Mouse (Mus musculus) limb, embryonic 13.5 days (tissue): Measurements from ENCODE around the gene Lemd2. TPM values are rescaled to one million over a fixed set of nuclear protein-coding genes. Genes with fewer than 3 reads are reported as not detected.
A peak's percentile ranks its signal among the peaks of the same experiment; 100 is the strongest.

Source experiments
- ATAC-seq: fragments of 200-750 bp; cut with Nextera tagmentation; 2 replicates; pipeline ENCODE4 v1.8.0; 2017; ENCODE audit warnings: low read depth, moderate number of reproducible peaks, moderate TSS enrichment; ENCODE audit not compliant: low FRiP score
- H3K27ac ChIP-seq: fragments of 300-500 bp; sonication (generic); 2 replicates; pipeline ENCODE4 v1.5.1; 2015; ENCODE audit warnings: inconsistent platforms, mild to moderate bottlenecking, moderate library complexity
- H3K27me3 ChIP-seq: fragments of 300-500 bp; sonication (generic); 2 replicates; pipeline ENCODE4 v1.6.1; 2015; ENCODE audit warnings: mild to moderate bottlenecking, inconsistent platforms
- H3K36me3 ChIP-seq: fragments of 300-500 bp; sonication (generic); 2 replicates; pipeline ENCODE4 v1.6.1; 2015; ENCODE audit warnings: inconsistent platforms, mild to moderate bottlenecking, moderate library complexity
- H3K4me1 ChIP-seq: fragments of 300-500 bp; sonication (generic); 2 replicates; pipeline ENCODE4 v1.6.1; 2015; ENCODE audit warnings: inconsistent platforms
- H3K4me2 ChIP-seq: fragments of 300-500 bp; sonication (generic); replicated peaks from 2 replicates; pipeline ENCODE4 v1.6.1; 2015; ENCODE audit warnings: inconsistent platforms, mild to moderate bottlenecking, moderate library complexity
- H3K4me3 ChIP-seq: fragments of 300-500 bp; sonication (generic); 2 replicates; pipeline ENCODE4 v1.5.1; 2015; ENCODE audit warnings: moderate library complexity, mild to moderate bottlenecking, inconsistent platforms
- H3K9ac ChIP-seq: fragments of 300-500 bp; sonication (generic); 2 replicates; pipeline ENCODE4 v1.6.1; 2015; ENCODE audit warnings: mild to moderate bottlenecking, inconsistent platforms
- H3K9me3 ChIP-seq: fragments of 300-500 bp; sonication (generic); 2 replicates; pipeline ENCODE4 v1.6.1; 2016; ENCODE audit warnings: inconsistent platforms
- WGBS: fragments of 180-500 bp; shearing (Covaris S2); methylation state at CpG from one replicate; pipeline ENCODE4 v1.1.7; 2015; 5-methylcytosine and 5-hydroxymethylcytosine counted together
- polyA plus RNA-seq: library from polyadenylated mRNA; unstranded; fragments of >200 nt; fragmentation: Nextera tagmentation; extraction: Ambion mirVana; gene quantifications from 2 replicates; pipeline ENCODE4 v1.2.1, GENCODE M21; 2015

Lemd2 gene
- polyA plus RNA-seq: 18.6 and 18.8 TPM in 2 replicates

GRCm38 (mm10) chr17:27204075-27204909 lies at the start of gene Lemd2:
Gene Lemd2, minus strand, starts transcription at chr17:27204469.
- Histone ChIP-seq H3K36me3 (peaks cover 32% of the 10 kb centered on the region), H3K4me1 (peaks cover 61% of the 10 kb centered on the region), H3K9ac (peak within 1 kb of the TSS; percentile 98), H3K4me3 (peak within 1 kb of the TSS; percentile 95), H3K9me3 (no peaks in the 10 kb centered on the region), H3K27me3 (no peaks in the 10 kb centered on the region), H3K27ac (peak within 1 kb of the TSS; percentile 94), H3K4me2 (peak within 1 kb of the TSS; percentile 91)
- WGBS: 5% methylated on average over 94 of the region's 97 CpGs
- peak; percentile 91 for ATAC-seq

- Histone ChIP-seq H3K36me3 (no peaks in the 10 kb centered on the region), H3K4me3 (no peak overlapping the region), H3K9me3 (no peaks in the 10 kb centered on the region), H3K27ac (no peak overlapping the region), H3K9ac (no peak overlapping the region), H3K4me1 (peaks cover 13% of the 10 kb centered on the region), H3K4me2 (no peak overlapping the region), H3K27me3 (peaks cover 19% of the 10 kb centered on the region; the same call in 1 of the 2 replicates)
- WGBS: 44% methylated on average over 6 of the region's 6 CpGs
- no peak for ATAC-seq
Observed at GRCm38 (mm10) chr17:27251150-27251549, 46.9 kb upstream of the Lemd2 start.

- Histone ChIP-seq H3K27ac (no peak overlapping the region), H3K4me2 (no peak overlapping the region), H3K36me3 (no peaks in the 10 kb centered on the region), H3K4me3 (no peak overlapping the region), H3K27me3 (peaks cover 14% of the 10 kb centered on the region; the same call in 1 of the 2 replicates), H3K9ac (no peak overlapping the region), H3K4me1 (peaks cover 13% of the 10 kb centered on the region), H3K9me3 (no peaks in the 10 kb centered on the region)
- 19% methylated on average over 4 of the region's 4 CpGs for WGBS
- ATAC-seq: no peak
Observed at GRCm38 (mm10) chr17:27250461-27250860, 46.2 kb upstream of the Lemd2 start.

GRCm38 (mm10) chr17:27249073-27249472 lies 44.8 kb upstream of the Lemd2 start:
- no peak for ATAC-seq
- peaks cover 14% of the 10 kb centered on the region; the same call in 1 of the 2 replicates for H3K27me3 ChIP-seq
- no peak overlapping the region for H3K27ac ChIP-seq
- no peaks in the 10 kb centered on the region for H3K9me3 ChIP-seq
- H3K4me2 ChIP-seq: no peak overlapping the region
- peaks cover 13% of the 10 kb centered on the region for H3K4me1 ChIP-seq
- 77% methylated on average over 3 of the region's 3 CpGs for WGBS
- H3K4me3 ChIP-seq: no peak overlapping the region
- H3K9ac ChIP-seq: no peak overlapping the region
- H3K36me3 ChIP-seq: no peaks in the 10 kb centered on the region

GRCm38 (mm10) chr17:27247680-27248386 lies 43.6 kb upstream of the Lemd2 start:
- H3K27me3 ChIP-seq: peaks cover 14% of the 10 kb centered on the region; the same call in 1 of the 2 replicates
- no peak overlapping the region for H3K27ac ChIP-seq
- no peak for ATAC-seq
- H3K4me2 ChIP-seq: no peak overlapping the region
- H3K36me3 ChIP-seq: no peaks in the 10 kb centered on the region
- no peak overlapping the region for H3K4me3 ChIP-seq
- no peak overlapping the region for H3K9ac ChIP-seq
- WGBS: 85% methylated on average over 6 of the region's 6 CpGs
- H3K9me3 ChIP-seq: no peaks in the 10 kb centered on the region
- peaks cover 13% of the 10 kb centered on the region for H3K4me1 ChIP-seq

GRCm38 (mm10) chr17:27245851-27246381 lies 41.6 kb upstream of the Lemd2 start:
- Histone ChIP-seq H3K9me3 (no peaks in the 10 kb centered on the region), H3K36me3 (no peaks in the 10 kb centered on the region), H3K4me3 (no peak overlapping the region), H3K27ac (no peak overlapping the region), H3K4me2 (no peak overlapping the region), H3K27me3 (peaks cover 14% of the 10 kb centered on the region; the same call in 1 of the 2 replicates), H3K4me1 (peaks cover 26% of the 10 kb centered on the region), H3K9ac (no peak overlapping the region)
- WGBS: 59% methylated on average over 10 of the region's 10 CpGs
- no peak for ATAC-seq

GRCm38 (mm10) chr17:27244912-27245311 lies 40.6 kb upstream of the Lemd2 start:
- ATAC-seq: no peak
- Histone ChIP-seq H3K4me3 (no peak overlapping the region), H3K9me3 (no peaks in the 10 kb centered on the region), H3K4me1 (peaks cover 28% of the 10 kb centered on the region), H3K27ac (no peak overlapping the region), H3K36me3 (no peaks in the 10 kb centered on the region), H3K9ac (no peak overlapping the region), H3K27me3 (peaks cover 11% of the 10 kb centered on the region; the same call in 1 of the 2 replicates), H3K4me2 (no peak overlapping the region)
- 70% methylated on average over 4 of the region's 4 CpGs for WGBS

- Histone ChIP-seq H3K4me2 (no peak overlapping the region), H3K4me3 (no peak overlapping the region), H3K36me3 (no peaks in the 10 kb centered on the region), H3K4me1 (peaks cover 29% of the 10 kb centered on the region), H3K27me3 (no peaks in the 10 kb centered on the region), H3K9ac (no peak overlapping the region), H3K9me3 (no peaks in the 10 kb centered on the region), H3K27ac (no peak overlapping the region)
- ATAC-seq: no peak; the same call in 1 of the 2 replicates
- WGBS: 64% methylated on average over 18 of the region's 18 CpGs
Observed at GRCm38 (mm10) chr17:27242194-27243189, 38.2 kb upstream of the Lemd2 start.

- no peak overlapping the region for H3K4me3 ChIP-seq
- no peaks in the 10 kb centered on the region for H3K27me3 ChIP-seq
- H3K9me3 ChIP-seq: no peaks in the 10 kb centered on the region
- no peak overlapping the region for H3K27ac ChIP-seq
- no peaks in the 10 kb centered on the region for H3K36me3 ChIP-seq
- H3K9ac ChIP-seq: no peak overlapping the region
- peaks cover 29% of the 10 kb centered on the region for H3K4me1 ChIP-seq
- WGBS: 39% methylated on average over 15 of the region's 15 CpGs
- no peak overlapping the region for H3K4me2 ChIP-seq
- peak; percentile 48; the same call in 1 of the 2 replicates for ATAC-seq
Observed at GRCm38 (mm10) chr17:27240556-27241457, 36.5 kb upstream of the Lemd2 start.

GRCm38 (mm10) chr17:27239941-27240340 lies 35.7 kb upstream of the Lemd2 start:
- no peak overlapping the region for H3K4me2 ChIP-seq
- no peaks in the 10 kb centered on the region for H3K9me3 ChIP-seq
- H3K4me1 ChIP-seq: peaks cover 29% of the 10 kb centered on the region
- H3K27ac ChIP-seq: no peak overlapping the region
- H3K4me3 ChIP-seq: no peak overlapping the region
- WGBS: 83% methylated on average over 5 of the region's 5 CpGs
- H3K36me3 ChIP-seq: no peaks in the 10 kb centered on the region
- ATAC-seq: no peak
- H3K9ac ChIP-seq: no peak overlapping the region
- H3K27me3 ChIP-seq: no peaks in the 10 kb centered on the region
